12 mouse cellular contexts compared by ENCODE assay signal in genomic region chr9:56629674-56630397, GRCm38 (mm10).
DNase-seq lines count a peak whose midpoint lies in the region; ATAC-seq and TF ChIP-seq lines count a peak whose summit lies in the region.
"Had no signal": no experiment of that assay in that cellular context is flagged by ENCODE, and none has a peak within 500 bp of the region (broad histone marks: within the 10 kb centered on the region; RNA-seq: fewer than 3 reads in every experiment).

No protein-coding gene starts in this region.

- H3K36me3 ChIP-seq in kidney, embryonic 14.5 days (ENCODE audit: control insufficient read depth, insufficient read depth, low read length), result no peaks in the 10 kb centered on the region
- H3K36me3 ChIP-seq in kidney, embryonic 15.5 days, result no peaks in the 10 kb centered on the region
- no peaks in the 10 kb centered on the region for H3K36me3 ChIP-seq in stomach, embryonic 16.5 days (ENCODE audit: control insufficient read depth, insufficient read depth, low read length)
- H3K36me3 ChIP-seq in stomach, postnatal 0 days (ENCODE audit: control insufficient read depth, insufficient read depth, low read length), result no peaks in the 10 kb centered on the region
- H3K36me3 ChIP-seq: liver, embryonic 15.5 days had no signal

- peak; percentile 55 to 57 for DNase-seq in cerebellum, postnatal 10 days
- no peak for DNase-seq in cerebellum, postnatal 4 days (ENCODE audit: low spot score in 2 of 2)
- no peak for DNase-seq in stomach, postnatal 0 days (ENCODE audit: low spot score)
- no peak for DNase-seq in frontal cortex, postnatal 10 days (ENCODE audit: low spot score in 2 of 2)
- no peak for DNase-seq in layer of hippocampus, adult 11-12 months (ENCODE audit: low spot score)
- DNase-seq: kidney, adult 11 months; thymus, adult 18-20 months had no signal

- no peak overlapping the region for H3K4me3 ChIP-seq in kidney, embryonic 14.5 days (ENCODE audit: low read length)
- H3K4me3 ChIP-seq in kidney, embryonic 15.5 days (replicated peaks), result no peak overlapping the region
- no peak overlapping the region for H3K4me3 ChIP-seq in stomach, embryonic 16.5 days (replicated peaks; ENCODE audit: low read length)
- H3K4me3 ChIP-seq in stomach, postnatal 0 days (ENCODE audit: low read depth, low read length), result no peak overlapping the region
- H3K4me3 ChIP-seq: liver, embryonic 15.5 days; midbrain, embryonic 13.5 days had no signal

- H3K27ac ChIP-seq in kidney, embryonic 14.5 days (ENCODE audit: low read depth, low read length), result no peak overlapping the region
- H3K27ac ChIP-seq in kidney, embryonic 15.5 days, result no peak overlapping the region
- H3K27ac ChIP-seq in stomach, embryonic 16.5 days (ENCODE audit: low read length), result no peak overlapping the region
- no peak overlapping the region for H3K27ac ChIP-seq in stomach, postnatal 0 days (replicated peaks)
- H3K27ac ChIP-seq: liver, embryonic 15.5 days; midbrain, embryonic 13.5 days had no signal

- peaks cover 24% of the 10 kb centered on the region for H3K4me1 ChIP-seq in kidney, embryonic 14.5 days (ENCODE audit: control insufficient read depth, insufficient read depth, low read length)
- peaks cover 34% of the 10 kb centered on the region for H3K4me1 ChIP-seq in kidney, embryonic 15.5 days
- peaks cover 10% of the 10 kb centered on the region for H3K4me1 ChIP-seq in stomach, embryonic 16.5 days (ENCODE audit: control insufficient read depth, insufficient read depth, low read length)
- no peaks in the 10 kb centered on the region for H3K4me1 ChIP-seq in stomach, postnatal 0 days (replicated peaks; ENCODE audit: control insufficient read depth, insufficient read depth)
- H3K4me1 ChIP-seq: liver, embryonic 15.5 days had no signal

- TF ChIP-seq EP300 in stomach, postnatal 0 days (optimal IDR thresholded peaks at IDR 0.05), result no peak

- no peak overlapping the region for H3K9ac ChIP-seq in kidney, embryonic 14.5 days (ENCODE audit: low read depth, low read length)
- H3K9ac ChIP-seq in kidney, embryonic 15.5 days, result no peak overlapping the region
- H3K9ac ChIP-seq in stomach, embryonic 16.5 days (ENCODE audit: low read length), result no peak overlapping the region
- no peak overlapping the region for H3K9ac ChIP-seq in stomach, postnatal 0 days (ENCODE audit: low read length)
- H3K9ac ChIP-seq: liver, embryonic 15.5 days; midbrain, embryonic 13.5 days had no signal

- no peaks in the 10 kb centered on the region for H3K9me3 ChIP-seq in kidney, embryonic 14.5 days (ENCODE audit: control insufficient read depth, low read length)
- no peaks in the 10 kb centered on the region for H3K9me3 ChIP-seq in kidney, embryonic 15.5 days (replicated peaks)
- no peaks in the 10 kb centered on the region for H3K9me3 ChIP-seq in stomach, embryonic 16.5 days (replicated peaks; ENCODE audit: control insufficient read depth, low read length)
- no peaks in the 10 kb centered on the region for H3K9me3 ChIP-seq in stomach, postnatal 0 days (ENCODE audit: control insufficient read depth, low read length)
- H3K9me3 ChIP-seq: liver, embryonic 15.5 days; midbrain, embryonic 13.5 days had no signal

- no peak for TF ChIP-seq CTCF in stomach, postnatal 0 days (IDR thresholded peaks at IDR 0.05; ENCODE audit: low read depth)

- ATAC-seq in kidney, embryonic 14.5 days (ENCODE audit: low FRiP score, low TSS enrichment), result peak; percentile 15; the same call in 1 of the 2 replicates
- ATAC-seq in kidney, embryonic 15.5 days (replicated peaks; ENCODE audit: low FRiP score), result no peak
- peak; percentile 25; the same call in 1 of the 2 replicates for ATAC-seq in stomach, embryonic 16.5 days (ENCODE audit: insufficient read depth, low FRiP score)
- ATAC-seq in stomach, postnatal 0 days (ENCODE audit: low FRiP score, low TSS enrichment), result no peak
- ATAC-seq: midbrain, embryonic 13.5 days had no signal

- WGBS in kidney, embryonic 14.5 days, result 71% methylated on average over 5 of the region's 5 CpGs
- 81% methylated on average over 5 of the region's 5 CpGs for WGBS in kidney, embryonic 15.5 days
- 76% methylated on average over 5 of the region's 5 CpGs for WGBS in stomach, embryonic 16.5 days
- 81% methylated on average over 5 of the region's 5 CpGs for WGBS in stomach, postnatal 0 days

- no peak overlapping the region for H3K4me2 ChIP-seq in kidney, embryonic 14.5 days (replicated peaks; ENCODE audit: low read depth, low read length)
- no peak overlapping the region for H3K4me2 ChIP-seq in kidney, embryonic 15.5 days
- H3K4me2 ChIP-seq in stomach, embryonic 16.5 days (ENCODE audit: low read depth, low read length), result no peak overlapping the region
- H3K4me2 ChIP-seq in stomach, postnatal 0 days (replicated peaks; ENCODE audit: low read depth), result no peak overlapping the region
- H3K4me2 ChIP-seq: liver, embryonic 15.5 days; midbrain, embryonic 13.5 days had no signal

- peaks cover 13% of the 10 kb centered on the region for H3K27me3 ChIP-seq in kidney, embryonic 14.5 days (ENCODE audit: control insufficient read depth, insufficient read depth, low read length)
- H3K27me3 ChIP-seq in kidney, embryonic 15.5 days, result peaks cover 25% of the 10 kb centered on the region
- H3K27me3 ChIP-seq in stomach, embryonic 16.5 days (ENCODE audit: control insufficient read depth, insufficient read depth, low read length), result peaks cover 20% of the 10 kb centered on the region
- H3K27me3 ChIP-seq in stomach, postnatal 0 days (ENCODE audit: control insufficient read depth, insufficient read depth, low read length), result no peaks in the 10 kb centered on the region

Comparison
In these comparisons a context has a peak if more than half of its experiments do, and no peak if none do; other contexts are left out.
1. DNase-seq: peak in cerebellum, postnatal 10 days (2 of 2); none in cerebellum, postnatal 4 days (0 of 2), stomach, postnatal 0 days (single experiment), frontal cortex, postnatal 10 days (0 of 2) and layer of hippocampus, adult 11-12 months (single experiment).
2. ATAC-seq: peak in kidney, embryonic 14.5 days (single experiment) and stomach, embryonic 16.5 days (single experiment); none in kidney, embryonic 15.5 days (single experiment) and stomach, postnatal 0 days (single experiment).